Mouse (Mus musculus) thymus, postnatal 10 days (tissue): Measurements from ENCODE around the gene 6030408B16Rik.
A peak's percentile ranks its signal among the peaks of the same experiment; 100 is the strongest.
"Not testable (repeated sequence)": the region's sequence is repeated elsewhere in the genome, so short reads cannot be mapped to it uniquely, and the experiment has no call there.

Source experiments
- DNase-seq, 2 experiments: peaks; one replicate each; pipeline ENCODE4 v3.0.0; 2021; ENCODE audit warnings: low spot score in 2 of 2

6030408B16Rik gene

DNA sequence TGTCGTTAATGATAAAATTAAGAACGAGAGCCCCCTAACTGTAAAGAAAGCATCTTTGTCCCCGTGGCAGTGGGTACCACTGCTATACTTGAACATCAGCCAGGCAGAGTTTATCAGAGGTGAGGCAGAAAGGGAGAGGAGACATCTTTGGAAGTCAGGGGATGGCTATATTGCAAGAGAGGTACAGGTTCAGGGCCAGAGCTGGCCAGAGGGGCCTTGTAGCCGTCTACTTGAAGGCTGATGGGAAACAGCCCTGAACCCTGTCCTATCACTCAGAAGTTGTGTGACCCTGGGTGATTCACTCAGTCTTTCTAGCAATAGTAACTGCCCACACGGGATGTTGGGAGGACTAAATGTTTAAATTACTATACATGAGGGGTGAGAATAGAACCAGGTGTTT is 28.1 kb downstream of the 6030408B16Rik start:
- no peak for DNase-seq

DNA sequence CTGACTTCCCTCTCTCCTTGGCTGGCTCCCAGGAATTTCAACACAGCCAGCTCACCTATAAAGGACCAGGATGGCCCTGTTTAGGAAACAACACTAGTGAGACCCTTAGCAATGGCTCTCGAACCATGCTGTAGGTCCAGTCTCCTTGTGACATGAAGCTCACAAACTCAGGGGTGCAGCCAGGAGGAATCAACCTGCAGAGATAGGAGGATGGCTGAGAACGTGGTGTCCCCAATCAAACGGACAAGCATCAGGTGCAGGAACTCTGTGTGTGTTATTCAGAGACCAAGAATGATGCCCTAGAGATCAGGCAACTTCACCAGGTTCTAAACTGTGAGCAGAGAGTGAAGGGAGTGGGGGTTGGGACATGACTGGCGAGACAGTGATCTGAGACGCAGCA is 29.1 kb downstream of the 6030408B16Rik start:
- DNase-seq = no peak

- no peak for DNase-seq
Measured at GRCm38 (mm10) chr15:101322640-101323039, 29.6 kb downstream of the 6030408B16Rik start.

DNA sequence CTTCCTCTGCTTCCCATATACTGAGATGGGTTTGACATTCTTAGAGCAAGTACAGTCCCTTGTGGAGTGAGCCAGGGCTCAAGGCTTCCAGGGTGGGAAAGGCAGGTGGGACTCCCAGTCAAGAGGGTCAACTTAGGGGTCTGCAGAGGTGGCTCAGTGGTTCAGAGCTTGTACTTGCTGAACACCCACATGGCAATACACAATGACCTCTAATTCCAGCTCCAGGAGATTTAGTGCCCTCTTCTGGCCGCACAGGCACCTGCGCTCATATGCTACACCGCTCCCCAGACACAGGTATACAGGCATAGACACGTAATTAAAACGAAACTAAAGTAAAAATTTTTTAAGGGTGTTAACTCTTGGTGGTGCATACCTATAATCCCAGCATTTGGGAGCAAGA is 30.5 kb downstream of the 6030408B16Rik start:
- DNase-seq = no peak

DNA sequence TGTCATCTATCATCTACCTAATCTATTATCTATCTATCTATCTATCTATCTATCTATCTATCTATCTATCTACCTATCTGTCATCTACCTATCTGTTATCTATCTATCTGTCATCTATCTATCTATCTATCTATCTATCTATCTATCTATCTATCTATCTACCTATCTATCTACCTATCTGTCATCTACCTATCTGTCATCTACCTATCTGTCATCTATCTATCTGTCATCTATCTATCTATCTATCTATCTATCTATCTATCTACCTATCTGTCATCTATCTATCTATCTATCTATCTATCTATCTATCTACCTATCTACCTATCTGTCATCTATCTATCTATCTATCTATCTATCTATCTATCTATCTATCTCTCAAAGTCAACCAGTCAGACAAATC is 31.4 kb downstream of the 6030408B16Rik start:
- not testable (repeated sequence) for DNase-seq

DNA sequence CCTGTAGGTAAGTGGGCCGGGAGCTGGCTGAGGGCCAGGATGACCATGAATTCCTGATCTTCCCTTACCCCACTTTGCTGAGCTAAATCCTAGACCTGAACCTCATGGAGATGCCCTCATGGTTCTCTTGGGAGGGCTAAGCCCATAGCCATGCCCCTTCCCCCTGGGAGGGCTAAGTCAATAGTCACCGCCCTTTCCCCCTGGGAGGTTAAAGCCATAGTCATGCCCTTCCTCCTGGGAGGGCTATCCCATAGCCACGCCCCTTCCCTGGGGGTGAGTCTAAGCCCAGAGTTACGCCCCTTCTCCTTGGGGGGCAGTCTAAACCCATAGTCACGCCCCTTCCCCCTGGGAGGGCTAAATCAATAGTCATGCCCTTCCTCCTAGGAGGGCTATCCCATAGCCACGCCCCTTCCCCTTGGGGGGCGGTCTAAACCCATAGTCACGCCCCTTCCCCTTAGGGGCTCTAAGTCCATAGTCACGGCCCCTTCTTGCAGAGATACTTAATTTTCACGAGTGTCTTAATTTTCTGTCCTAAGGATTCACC is 33.1 kb downstream of the 6030408B16Rik start:
- DNase-seq = no peak

DNA sequence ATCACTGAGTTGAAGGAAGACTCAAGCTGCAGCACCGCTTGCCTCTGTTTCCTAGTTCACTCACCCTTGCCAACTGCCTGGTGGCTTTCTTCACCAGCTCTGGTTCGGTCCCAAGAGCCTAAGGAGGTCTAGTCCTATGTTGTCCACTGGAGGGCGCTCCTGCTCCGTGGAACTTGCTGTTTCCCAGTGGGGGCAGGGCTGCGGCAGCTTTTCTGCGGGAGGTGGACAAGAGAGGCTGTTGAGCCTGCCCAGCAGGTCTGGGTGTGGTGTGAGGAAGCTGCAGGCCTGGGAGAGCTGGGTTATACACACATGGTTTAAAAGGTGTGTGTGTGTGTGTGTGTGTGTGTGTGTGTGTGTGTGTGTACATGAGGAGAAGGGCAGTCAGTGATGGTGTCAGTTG is 34.3 kb downstream of the 6030408B16Rik start:
- peak; percentile 17 to 52 for DNase-seq

- DNase-seq = no peak
Measured at GRCm38 (mm10) chr15:101328876-101329563, 36.0 kb downstream of the 6030408B16Rik start.

- no peak for DNase-seq
Measured at GRCm38 (mm10) chr15:101329564-101329892, 36.5 kb downstream of the 6030408B16Rik start.

GRCm38 (mm10) chr15:101331090-101331489 is 38.1 kb downstream of the 6030408B16Rik start:
- no peak for DNase-seq

- DNase-seq = no peak
Measured at GRCm38 (mm10) chr15:101332370-101332769, 39.4 kb downstream of the 6030408B16Rik start.

DNA sequence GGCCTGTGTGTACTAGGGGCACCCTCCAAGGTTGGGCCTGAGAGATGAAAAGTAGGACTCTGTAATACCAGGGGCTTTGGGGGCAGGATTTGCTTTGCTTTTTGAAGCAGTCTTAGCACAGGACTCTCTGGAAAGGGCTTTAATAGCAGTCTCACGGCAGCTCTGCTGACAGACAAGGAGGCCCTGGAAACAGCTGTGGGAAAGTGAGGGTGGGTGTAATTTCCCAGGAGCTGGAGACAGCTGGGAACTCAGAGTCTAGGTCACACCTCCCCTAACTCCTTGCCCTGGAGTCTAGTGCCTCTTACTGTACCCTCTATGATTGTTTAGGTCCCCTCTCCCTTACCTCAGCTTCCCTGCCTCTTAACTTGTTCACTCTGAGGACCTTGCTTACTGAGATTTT is 40.2 kb downstream of the 6030408B16Rik start:
- DNase-seq = no peak

- DNase-seq = no peak
Measured at GRCm38 (mm10) chr15:101333648-101334047, 40.6 kb downstream of the 6030408B16Rik start.

DNA sequence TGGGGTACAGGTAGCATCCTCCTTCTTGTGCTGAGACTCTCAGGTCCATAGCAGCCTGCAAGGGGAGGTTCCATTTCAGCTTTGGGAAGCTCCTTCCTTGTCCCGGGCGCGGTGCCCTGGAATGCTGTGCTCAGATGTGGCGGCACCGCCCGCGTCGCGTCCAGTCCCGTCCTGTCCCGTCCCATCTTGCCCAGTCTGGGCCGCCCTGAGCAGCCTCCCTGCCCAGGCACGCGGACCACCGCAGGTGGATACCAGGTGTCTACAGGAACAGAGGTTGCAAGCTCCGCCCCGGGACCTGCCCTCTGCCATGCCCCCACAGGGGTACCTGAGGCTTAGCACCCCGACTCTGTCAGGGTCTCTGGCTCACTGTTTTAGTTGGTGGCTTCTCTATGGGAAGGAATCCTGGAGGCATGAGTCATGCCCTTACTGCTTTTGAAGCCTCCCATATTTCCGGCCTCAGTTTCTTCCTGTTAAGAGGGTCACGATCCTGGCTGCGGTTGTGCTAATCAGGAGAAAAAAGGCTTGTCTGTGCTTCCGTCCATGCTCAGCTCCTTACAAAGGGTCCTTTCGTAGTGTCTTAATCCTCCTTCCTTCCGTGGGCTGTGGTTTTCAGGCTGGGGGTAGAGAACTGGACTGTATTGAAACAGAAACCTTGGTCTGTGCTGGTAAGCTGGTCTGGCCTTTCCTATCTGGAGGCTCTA is 43.6 kb downstream of the 6030408B16Rik start:
- DNase-seq = no peak

DNA sequence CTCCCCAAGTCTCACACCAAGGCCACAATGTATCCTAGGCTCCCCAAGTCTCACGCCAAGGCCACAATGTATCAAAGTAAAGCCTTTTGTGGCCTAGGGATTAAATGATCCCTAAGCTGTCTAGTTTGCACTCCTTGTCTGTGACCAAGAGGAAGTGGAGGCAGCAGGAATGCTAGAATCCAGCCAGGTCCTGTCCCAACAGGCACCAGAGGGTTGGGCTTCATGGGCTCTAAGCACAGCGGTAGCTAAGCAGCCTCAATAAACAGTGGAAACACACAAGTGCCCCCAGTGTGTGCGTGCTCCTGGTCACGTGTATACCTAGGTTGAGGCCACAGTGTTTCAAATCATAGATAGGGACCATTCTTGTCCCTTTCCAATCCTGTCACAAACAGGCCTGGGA is 45.3 kb downstream of the 6030408B16Rik start:
- no peak for DNase-seq

DNA sequence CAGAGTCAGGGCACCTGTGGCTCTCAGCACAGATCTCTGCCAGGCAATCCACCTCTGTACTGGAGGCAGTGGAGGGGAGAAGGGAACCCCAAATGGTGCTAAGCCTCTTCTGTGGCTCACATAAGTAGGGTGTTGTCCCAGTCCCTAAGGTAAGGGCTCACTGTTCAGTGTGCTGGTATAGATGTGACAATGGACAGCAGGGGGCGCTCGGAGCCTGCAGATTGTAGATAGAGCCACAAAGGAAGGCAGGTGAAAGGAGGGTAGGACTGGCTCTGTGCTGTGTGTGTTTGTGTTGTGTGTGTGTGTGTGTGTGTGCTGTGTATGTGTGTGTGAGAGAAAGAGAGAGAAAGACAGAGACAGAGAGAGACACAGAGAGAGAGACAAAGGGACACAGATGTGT is 46.5 kb downstream of the 6030408B16Rik start:
- peak; percentile 57 to 87 for DNase-seq

- no peak for DNase-seq
Measured at GRCm38 (mm10) chr15:101341797-101342515, 48.9 kb downstream of the 6030408B16Rik start.
